Mouse (Mus musculus) lung, postnatal 0 days (tissue): ENCODE results near the gene Gapvd1.

Experiments
- CTCF ChIP-seq: IDR thresholded peaks from 2 replicates; pipeline ENCODE4 v1.5.1; 2016; ENCODE audit warnings: antibody characterized with exemption, mild to moderate bottlenecking
- EP300 ChIP-seq: IDR thresholded peaks from 2 replicates; pipeline ENCODE4 v1.6.1; 2016; ENCODE audit warnings: antibody characterized with exemption, mild to moderate bottlenecking, control low read depth

DNA sequence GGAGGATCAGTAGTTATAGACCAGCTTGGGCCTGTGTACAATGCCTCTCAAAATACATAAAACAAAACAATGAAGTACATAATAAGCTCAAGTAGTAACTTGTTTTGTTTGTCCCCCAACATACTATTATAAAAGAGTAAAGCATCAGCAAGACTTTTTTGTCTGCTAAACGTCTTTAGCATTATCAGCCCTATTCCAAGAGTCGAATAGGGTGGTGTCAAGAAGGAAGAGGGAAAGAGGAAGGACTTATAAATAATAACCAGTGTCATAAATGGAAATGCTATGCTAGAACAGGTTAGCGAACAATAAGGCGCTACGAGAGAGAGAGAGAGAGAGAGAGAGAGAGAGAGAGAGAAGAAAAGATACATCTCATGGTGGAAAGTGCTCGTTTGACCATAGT lies 15.9 kb upstream of the Gapvd1 start:
- TF ChIP-seq CTCF, result no peak
- no peak for TF ChIP-seq EP300
